Mouse (Mus musculus) myocyte (in vitro differentiated cells): ENCODE data around the gene Fcrl1.

Experiments used
- CEBPB ChIP-seq: IDR thresholded peaks from 2 replicates; pipeline ENCODE4 v1.6.1; 2011; ENCODE audit warnings: mild to moderate bottlenecking, moderate library complexity; ENCODE audit not compliant: poor library complexity, insufficient read depth, severe bottlenecking
- E2F4 ChIP-seq: IDR thresholded peaks from one replicate; pipeline ENCODE4 v1.6.1; 2011; ENCODE audit warnings: mild to moderate bottlenecking, control low read depth, moderate library complexity; ENCODE audit not compliant: insufficient read depth
- MYOG ChIP-seq, 3 experiments: IDR thresholded peaks; one replicate each; pipeline ENCODE4 v1.6.1; 2011; ENCODE audit warnings: control low read depth in 2 of 3, low read depth in 2 of 3, mild to moderate bottlenecking in 2 of 3; ENCODE audit not compliant: insufficient read length in 2 of 3, control insufficient read depth in 1 of 3, insufficient read depth in 1 of 3
- POLR2A ChIP-seq: IDR thresholded peaks from one replicate; pipeline ENCODE4 v1.6.1; 2011; ENCODE audit warnings: low read depth, mild to moderate bottlenecking, control low read depth, moderate library complexity; ENCODE audit not compliant: insufficient read length
- SRF ChIP-seq: IDR thresholded peaks from one replicate; pipeline ENCODE4 v1.6.1; 2011; ENCODE audit warnings: low read depth; ENCODE audit not compliant: control insufficient read depth, insufficient read length
- TCF12 ChIP-seq: IDR thresholded peaks from one replicate; pipeline ENCODE4 v1.6.1; 2011; ENCODE audit warnings: mild to moderate bottlenecking, control low read depth; ENCODE audit not compliant: poor library complexity, insufficient read depth, severe bottlenecking
- TCF3 ChIP-seq: IDR thresholded peaks from one replicate; pipeline ENCODE4 v1.6.1; 2011; ENCODE audit warnings: low read depth, control low read depth; ENCODE audit not compliant: insufficient read length
- USF1 ChIP-seq: IDR thresholded peaks from one replicate; pipeline ENCODE4 v1.6.1; 2011; ENCODE audit warnings: low read depth, mild to moderate bottlenecking, control low read depth, moderate library complexity

DNA sequence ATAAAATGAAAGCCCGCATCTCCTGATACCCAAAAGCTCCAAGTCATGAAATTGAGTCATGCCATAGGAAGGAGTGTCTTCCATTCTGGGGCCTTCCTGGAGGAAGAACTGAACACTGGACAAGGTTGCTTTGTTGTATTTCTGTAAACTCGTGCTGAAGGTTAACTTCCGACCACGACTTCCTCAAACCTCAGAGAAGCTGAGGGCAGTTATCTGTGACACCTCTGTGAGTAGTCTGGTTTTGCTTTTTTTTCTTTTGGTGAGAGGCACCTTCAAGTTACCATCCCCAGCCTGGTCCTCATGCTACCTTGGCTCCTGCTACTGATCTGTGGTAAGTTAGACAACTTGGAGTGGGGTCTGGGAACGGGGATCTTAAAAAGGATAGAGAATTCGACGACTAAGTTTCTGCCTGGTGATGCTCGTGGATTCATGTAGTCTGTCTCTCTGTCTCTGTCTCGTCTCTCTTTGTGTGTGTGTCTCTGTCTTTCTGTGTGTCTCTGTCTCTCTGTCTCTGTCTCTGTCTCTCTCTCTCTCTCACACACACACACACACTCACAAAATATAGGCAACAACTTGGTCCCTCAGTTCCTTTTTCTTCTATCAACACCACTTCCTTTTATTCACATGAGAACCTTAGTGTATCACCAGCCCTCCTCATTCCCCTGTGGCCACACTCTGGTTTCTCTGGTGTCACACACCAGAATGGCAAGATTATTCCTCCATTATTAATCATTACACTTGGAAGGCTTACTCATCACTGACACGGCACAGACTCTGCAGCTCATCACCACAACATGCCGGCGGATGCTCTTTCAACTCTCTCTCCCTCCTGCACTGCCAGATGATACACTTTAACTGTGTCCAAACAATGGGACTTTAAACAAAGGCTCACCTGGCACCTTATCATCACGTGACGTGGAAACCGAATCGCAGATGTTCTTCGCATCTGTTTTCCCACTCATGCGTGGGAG lies at the start of gene Fcrl1:
- TF ChIP-seq CEBPB (no peak), SRF (no peak), POLR2A (no peak), E2F4 (no peak), TCF12 (no peak), USF1 (no peak), TCF3 (no peak), MYOG (IDR thresholded peaks at IDR 0.05; ENCODE audit: control insufficient read depth in 1 of 3, insufficient read depth in 1 of 3, insufficient read length in 2 of 3, low read depth in 2 of 3) (no peak)
